Comparison of ENCODE assay signal across 16 mouse cellular contexts in the genomic region with DNA sequence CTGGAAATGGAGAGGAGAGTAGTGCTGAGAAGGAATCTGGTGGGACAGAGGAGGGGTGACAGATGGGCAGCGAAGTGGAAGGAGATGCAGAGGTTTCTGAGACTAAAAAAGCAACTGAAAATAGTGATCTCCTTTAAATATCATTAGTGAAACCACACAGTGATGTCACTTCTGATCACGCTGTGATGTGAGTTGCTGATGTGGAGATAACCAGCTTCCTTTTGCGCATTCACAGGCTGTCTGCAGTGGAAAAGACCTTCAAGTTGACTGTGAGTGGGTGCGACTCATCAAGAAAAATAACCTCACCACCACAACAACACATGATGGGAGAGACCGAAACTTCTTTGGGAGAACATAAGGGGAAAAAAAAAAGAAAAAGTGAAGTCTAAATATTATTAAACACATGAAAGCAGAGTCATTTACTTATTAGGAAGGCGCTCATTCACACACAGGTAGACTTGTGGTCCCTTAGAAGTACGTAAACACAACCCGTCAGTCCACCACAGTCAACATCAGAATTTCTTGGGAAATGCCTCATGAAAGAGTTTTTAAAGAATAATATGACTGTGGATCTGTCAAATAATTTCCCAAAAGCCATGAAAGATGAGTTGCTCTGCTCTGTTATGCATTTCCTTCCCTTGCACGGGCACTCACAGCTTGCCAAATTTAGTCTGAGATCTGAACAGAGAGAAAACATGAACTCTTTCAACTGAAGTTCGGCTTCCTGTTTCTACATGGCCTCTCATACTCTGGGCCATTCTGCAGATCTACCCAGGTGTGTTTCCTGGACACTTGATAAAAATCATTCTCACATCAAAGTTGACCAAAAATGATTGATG.
DNase-seq lines count a peak whose midpoint lies in the region; ATAC-seq and TF ChIP-seq lines count a peak whose summit lies in the region.
"Had no signal": no experiment of that assay in that cellular context is flagged by ENCODE, and none has a peak within 500 bp of the region (broad histone marks: within the 10 kb centered on the region; RNA-seq: fewer than 3 reads in every experiment).

No protein-coding gene starts in this region.

- H3K27me3 ChIP-seq in CH12.LX (replicated peaks): no peaks in the 10 kb centered on the region
- no peaks in the 10 kb centered on the region for H3K27me3 ChIP-seq in embryonic facial prominence, embryonic 10.5 days (replicated peaks; ENCODE audit: low read depth, poor library complexity, severe bottlenecking)
- H3K27me3 ChIP-seq in midbrain, embryonic 13.5 days: no peaks in the 10 kb centered on the region
- H3K27me3 ChIP-seq: embryonic facial prominence, embryonic 13.5 days; intestine, embryonic 15.5 days; liver, embryonic 15.5 days had no signal

- ATAC-seq in megakaryocyte progenitor cell, adult 5-6 weeks (replicated peaks; ENCODE audit: poor library complexity): peak; percentile 65
- ATAC-seq in midbrain, embryonic 13.5 days: no peak
- ATAC-seq: forebrain, postnatal 0 days; intestine, embryonic 15.5 days; midbrain, embryonic 16.5 days had no signal

- no peaks in the 10 kb centered on the region for H3K4me1 ChIP-seq in CH12.LX (ENCODE audit: control insufficient read depth in 1 of 2, insufficient read depth in 2 of 2)
- H3K4me1 ChIP-seq in embryonic facial prominence, embryonic 10.5 days: no peaks in the 10 kb centered on the region
- H3K4me1 ChIP-seq in midbrain, embryonic 13.5 days (replicated peaks): no peaks in the 10 kb centered on the region
- H3K4me1 ChIP-seq: embryonic facial prominence, embryonic 13.5 days; intestine, embryonic 15.5 days; liver, embryonic 15.5 days had no signal

- no peak for TF ChIP-seq EP300 in CH12.LX (IDR thresholded peaks at IDR 0.05; ENCODE audit: low read length)

- WGBS in embryonic facial prominence, embryonic 10.5 days: 91% methylated on average over 10 of the region's 10 CpGs
- WGBS in midbrain, embryonic 13.5 days: 94% methylated on average over 10 of the region's 10 CpGs

- TF ChIP-seq POLR2A in CH12.LX (IDR thresholded peaks at IDR 0.05; ENCODE audit: low read depth, low read length): no peak

- H3K27ac ChIP-seq in CH12.LX (ENCODE audit: insufficient read depth, low read depth): no peak overlapping the region
- no peak overlapping the region for H3K27ac ChIP-seq in embryonic facial prominence, embryonic 10.5 days (replicated peaks)
- no peak overlapping the region for H3K27ac ChIP-seq in midbrain, embryonic 13.5 days
- H3K27ac ChIP-seq: embryonic facial prominence, embryonic 13.5 days; intestine, embryonic 15.5 days; liver, embryonic 15.5 days had no signal

- no peak for TF ChIP-seq CTCF in CH12.LX (conservative IDR thresholded peaks at IDR 0.05 in 1 of 2, IDR thresholded peaks at IDR 0.05 in 1 of 2; ENCODE audit: low read depth in 2 of 2, low read length in 2 of 2)

- H3K4me2 ChIP-seq in CH12.LX (ENCODE audit: insufficient read depth, low read depth, poor library complexity, severe bottlenecking): no peak overlapping the region
- no peak overlapping the region for H3K4me2 ChIP-seq in midbrain, embryonic 13.5 days (replicated peaks)
- H3K4me2 ChIP-seq: embryonic facial prominence, embryonic 13.5 days; intestine, embryonic 15.5 days; liver, embryonic 15.5 days had no signal

- H3K4me3 ChIP-seq in CH12.LX (replicated peaks in 1 of 3; ENCODE audit: low read depth in 2 of 3, low read length in 2 of 3, poor library complexity in 1 of 3): no peak overlapping the region
- no peak overlapping the region for H3K4me3 ChIP-seq in embryonic facial prominence, embryonic 10.5 days
- H3K4me3 ChIP-seq in midbrain, embryonic 13.5 days (replicated peaks): no peak overlapping the region
- H3K4me3 ChIP-seq: embryonic facial prominence, embryonic 13.5 days; intestine, embryonic 15.5 days; liver, embryonic 15.5 days had no signal

- no peak for TF ChIP-seq RAD21 in CH12.LX (IDR thresholded peaks at IDR 0.05; ENCODE audit: low read depth, low read length)

- peak; percentile 76 to 80 for DNase-seq in B cell, adult 2 months
- peak; percentile 0 for DNase-seq in CH12.LX (ENCODE audit: extremely low read depth)
- DNase-seq in thymus, adult 18-20 months: peak; percentile 31 to 79
- DNase-seq in left cerebral cortex, adult 18-20 months (ENCODE audit: low spot score in 2 of 2): no peak
- DNase-seq in embryonic facial prominence, embryonic 10.5 days (ENCODE audit: low spot score): no peak
- DNase-seq: cerebellum, adult 9-11 months; forebrain, postnatal 0 days; gastrocnemius, postnatal 25 days; heart, postnatal 10 days; kidney, postnatal 36 days had no signal

- dilution Hi-C loops in CH12.LX (cut with MboI; ENCODE audit: extremely low pct_ligation_motif_present, extremely low pct_unique_long_range_greater_than_20kb, low sequenced_read_pairs): no loop called here

- in situ Hi-C loops in CH12.LX (cut with MboI; ENCODE audit: low pct_ligation_motif_present, low pct_unique_long_range_greater_than_20kb, low sequenced_read_pairs): no loop called here

- no peaks in the 10 kb centered on the region for H3K79me2 ChIP-seq in CH12.LX (replicated peaks; ENCODE audit: control insufficient read depth, extremely low read depth, insufficient read depth, poor library complexity, severe bottlenecking)

- no peak overlapping the region for H3K9ac ChIP-seq in CH12.LX (ENCODE audit: insufficient read depth, low read depth)
- no peak overlapping the region for H3K9ac ChIP-seq in midbrain, embryonic 13.5 days (replicated peaks)
- H3K9ac ChIP-seq: embryonic facial prominence, embryonic 13.5 days; forebrain, postnatal 0 days; intestine, embryonic 15.5 days; liver, embryonic 15.5 days had no signal

- H3K36me3 ChIP-seq in CH12.LX (replicated peaks in 1 of 2; ENCODE audit: control insufficient read depth in 1 of 2, insufficient read depth in 1 of 2, low read length in 1 of 2): no peaks in the 10 kb centered on the region
- no peaks in the 10 kb centered on the region for H3K36me3 ChIP-seq in embryonic facial prominence, embryonic 10.5 days (replicated peaks)
- no peaks in the 10 kb centered on the region for H3K36me3 ChIP-seq in midbrain, embryonic 13.5 days
- H3K36me3 ChIP-seq: embryonic facial prominence, embryonic 13.5 days; intestine, embryonic 15.5 days; liver, embryonic 15.5 days had no signal

- peaks cover 53% of the 10 kb centered on the region for H3K9me3 ChIP-seq in CH12.LX (replicated peaks; ENCODE audit: low read length)
- no peaks in the 10 kb centered on the region for H3K9me3 ChIP-seq in embryonic facial prominence, embryonic 10.5 days
- no peaks in the 10 kb centered on the region for H3K9me3 ChIP-seq in midbrain, embryonic 13.5 days
- H3K9me3 ChIP-seq: embryonic facial prominence, embryonic 13.5 days; intestine, embryonic 15.5 days; liver, embryonic 15.5 days had no signal

TF ChIP-seq in CH12.LX, 34 proteins besides CTCF, POLR2A, EP300 and RAD21:
- TF ChIP-seq CHD1 (IDR thresholded peaks at IDR 0.05; ENCODE audit: low read depth, low read length): no peak
- peak; percentile 19; the same call in 1 of the 2 replicates for TF ChIP-seq ETS1 (conservative IDR thresholded peaks at IDR 0.05; ENCODE audit: low read depth, low read length)
- TF ChIP-seq KAT2A (IDR thresholded peaks at IDR 0.05; ENCODE audit: insufficient replicate concordance, low read length): no peak
- TF ChIP-seq JUND (conservative IDR thresholded peaks at IDR 0.05; ENCODE audit: low read depth, low read length): no peak
- no peak for TF ChIP-seq JUN (IDR thresholded peaks at IDR 0.05; ENCODE audit: insufficient read depth, low read depth, low read length)
- TF ChIP-seq SIN3A (IDR thresholded peaks at IDR 0.05; ENCODE audit: low read length): no peak
TF ChIP-seq in CH12.LX: peak in this region for 1.

Comparison
In these comparisons a context has a peak if more than half of its experiments do, and no peak if none do; other contexts are left out.
1. DNase-seq: peak in B cell, adult 2 months (2 of 2), CH12.LX (single experiment) and thymus, adult 18-20 months (2 of 2); none in left cerebral cortex, adult 18-20 months (0 of 2) and embryonic facial prominence, embryonic 10.5 days (single experiment).